ENCODE assay signal across 26 mouse cellular contexts in the genomic region with DNA sequence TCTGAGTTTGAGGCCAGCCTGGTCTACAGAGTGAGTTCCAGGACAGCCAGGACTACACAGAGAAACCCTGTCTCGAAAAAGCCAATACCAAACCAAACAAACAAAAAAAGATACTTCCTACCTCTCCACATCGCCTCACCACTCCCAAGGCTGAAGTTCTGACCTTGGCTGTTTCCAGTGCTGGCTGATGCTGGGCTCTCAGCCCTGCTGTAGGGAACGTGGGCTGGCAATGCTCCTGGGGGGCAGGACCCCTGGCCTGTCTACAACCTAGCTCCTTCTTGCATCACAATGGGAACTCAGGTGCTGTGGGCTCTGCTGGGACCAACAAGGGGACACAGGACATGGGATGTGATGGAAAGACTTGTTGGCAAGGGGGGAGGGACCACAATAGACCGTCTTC. TPM values are rescaled to one million over a fixed set of nuclear protein-coding genes. Genes with fewer than 3 reads are reported as not detected.
DNase-seq lines count a peak whose midpoint lies in the region; ATAC-seq and TF ChIP-seq lines count a peak whose summit lies in the region.
"Had no signal": no experiment of that assay in that cellular context is flagged by ENCODE, and none has a peak within 500 bp of the region (broad histone marks: within the 10 kb centered on the region; RNA-seq: fewer than 3 reads in every experiment).

No protein-coding gene starts in this region.

- H3K27me3 ChIP-seq in kidney, embryonic 16.5 days (ENCODE audit: insufficient read depth, low read length): no peaks in the 10 kb centered on the region
- no peaks in the 10 kb centered on the region for H3K27me3 ChIP-seq in testis, adult 2 months (ENCODE audit: control insufficient read depth, insufficient read depth, low read length)
- H3K27me3 ChIP-seq: embryonic facial prominence, embryonic 13.5 days; forebrain, embryonic 13.5 days; kidney, embryonic 15.5 days; midbrain, embryonic 15.5 days had no signal

- H3K36me3 ChIP-seq in kidney, embryonic 16.5 days (ENCODE audit: insufficient read depth, low read length): peaks cover 6% of the 10 kb centered on the region; the same call in 1 of the 2 replicates
- H3K36me3 ChIP-seq in testis, adult 2 months (ENCODE audit: control insufficient read depth, insufficient read depth, low read length): no peaks in the 10 kb centered on the region
- H3K36me3 ChIP-seq: G1E; midbrain, embryonic 15.5 days had no signal

- H3K4me3 ChIP-seq in kidney, embryonic 16.5 days (ENCODE audit: low read length): no peak overlapping the region
- H3K4me3 ChIP-seq in testis, adult 2 months (ENCODE audit: control insufficient read depth, low read depth, low read length): peak overlapping the region; percentile 75
- H3K4me3 ChIP-seq: embryonic facial prominence, embryonic 13.5 days; erythroblast, embryonic 14.5 days; forebrain, embryonic 13.5 days; kidney, embryonic 15.5 days; layer of hippocampus, adult 2 months; left cerebral cortex, adult 2 months; liver, embryonic 12.5 days; midbrain, embryonic 15.5 days; myocyte had no signal

- no peak overlapping the region for H3K9ac ChIP-seq in kidney, embryonic 16.5 days (replicated peaks; ENCODE audit: low read length)
- H3K9ac ChIP-seq: embryonic facial prominence, embryonic 13.5 days; forebrain, embryonic 13.5 days; hindbrain, embryonic 14.5 days; kidney, embryonic 15.5 days; liver, embryonic 12.5 days; liver, postnatal 0 days; midbrain, embryonic 15.5 days had no signal

- no peaks in the 10 kb centered on the region for H3K4me1 ChIP-seq in kidney, embryonic 16.5 days (ENCODE audit: insufficient read depth, low read length)
- no peaks in the 10 kb centered on the region for H3K4me1 ChIP-seq in testis, adult 2 months (ENCODE audit: control insufficient read depth, insufficient read depth, low read length)
- H3K4me1 ChIP-seq: embryonic facial prominence, embryonic 13.5 days; forebrain, embryonic 13.5 days; kidney, embryonic 15.5 days; liver, embryonic 12.5 days; midbrain, embryonic 15.5 days had no signal

- WGBS in kidney, embryonic 16.5 days: 87% methylated on average over 4 of the region's 4 CpGs

- TF ChIP-seq CTCF in testis, adult 2 months (IDR thresholded peaks at IDR 0.05; ENCODE audit: control insufficient read depth, insufficient read depth, insufficient replicate concordance, low read depth, low read length): no peak

- intact Hi-C loops in left cerebral cortex, postnatal 4 days (cut with DNase I): no loop called here

- no peak; the same call in 1 of the 2 replicates for TF ChIP-seq POLR2A in testis, adult 2 months (IDR thresholded peaks at IDR 0.05; ENCODE audit: control insufficient read depth, low read depth, low read length)

- peak; percentile 59 for DNase-seq in adrenal gland, adult 2 months
- DNase-seq in adrenal gland, adult 18-20 months (ENCODE audit: low spot score in 2 of 2): no peak
- DNase-seq in kidney, adult 8-10 months: no peak
- no peak for DNase-seq in testis, postnatal 10 days (ENCODE audit: low spot score)
- DNase-seq in left cerebral cortex, postnatal 4 days: no peak
- DNase-seq: cerebellum, adult 18-20 months; gastrocnemius, postnatal 10 days; heart, adult 11 months; kidney, adult 11 months; liver, postnatal 0 days had no signal

- H3K9me3 ChIP-seq in kidney, embryonic 16.5 days (ENCODE audit: low read length): no peaks in the 10 kb centered on the region
- H3K9me3 ChIP-seq: embryonic facial prominence, embryonic 13.5 days; forebrain, embryonic 13.5 days; G1E; kidney, embryonic 15.5 days; liver, embryonic 12.5 days; midbrain, embryonic 15.5 days had no signal

- H3K4me2 ChIP-seq in kidney, embryonic 16.5 days (replicated peaks; ENCODE audit: low read depth, low read length): no peak overlapping the region
- H3K4me2 ChIP-seq: embryonic facial prominence, embryonic 13.5 days; forebrain, embryonic 13.5 days; heart, embryonic 11.5 days; hindbrain, embryonic 14.5 days; kidney, embryonic 15.5 days; liver, embryonic 12.5 days; midbrain, embryonic 15.5 days had no signal

- 0 out of 2 replicates have a peak, but pooled peaks have one; percentile 15 for ATAC-seq in kidney, embryonic 16.5 days (ENCODE audit: low FRiP score, low TSS enrichment)
- ATAC-seq: inflammation-experienced regulatory T-cells, adult 6 months; liver, postnatal 0 days had no signal

- H3K27ac ChIP-seq in kidney, embryonic 16.5 days (ENCODE audit: low read length): no peak overlapping the region
- H3K27ac ChIP-seq in testis, adult 2 months (ENCODE audit: control insufficient read depth, insufficient read depth, low read depth, low read length): 0 out of 2 replicates have a peak overlapping the region, but pooled peaks have one; percentile 48
- H3K27ac ChIP-seq: embryonic facial prominence, embryonic 13.5 days; forebrain, embryonic 13.5 days; hindbrain, embryonic 14.5 days; kidney, embryonic 15.5 days; layer of hippocampus, adult 2 months; left cerebral cortex, adult 2 months; liver, embryonic 12.5 days; midbrain, embryonic 15.5 days had no signal

RNA-seq across cellular contexts. Expression of gene Katnb1, which starts 32.1 kb away (rescaled TPM):
- 10 to 100 TPM; 11.0 to 17.7 TPM for total RNA-seq in adrenal gland, adult 2 months (2021)
- polyA plus RNA-seq in adrenal gland, adult 2 months (2012; rRNA removed): 18.9 and 19.1 TPM in 2 replicates
- 10 to 100 TPM; 11.3 to 15.3 TPM for total RNA-seq in adrenal gland, adult 18-20 months (2021)
- polyA plus RNA-seq in kidney, embryonic 16.5 days (2015; fragmentation: Nextera tagmentation; extraction: Ambion mirVana): 29.5 and 33.2 TPM in 2 replicates
- polyA plus RNA-seq in testis, adult 2 months (2012; rRNA removed): 180 and 199 TPM in 2 replicates
- 10 to 100 TPM; 49.9 to 52.4 TPM for total RNA-seq in left cerebral cortex, postnatal 4 days (2021)

RNA-seq across cellular contexts. Expression of gene Drc7, which starts 58.2 kb away (rescaled TPM):
- not detected for total RNA-seq in adrenal gland, adult 2 months (2021)
- polyA plus RNA-seq in adrenal gland, adult 2 months (2012; rRNA removed): not detected in 2 replicates
- total RNA-seq in adrenal gland, adult 18-20 months (2021): not detected
- 0.05 TPM in 1 of 2 replicates, not detected in the other for polyA plus RNA-seq in kidney, embryonic 16.5 days (2015; fragmentation: Nextera tagmentation; extraction: Ambion mirVana)
- 82.6 and 87.3 TPM in 2 replicates for polyA plus RNA-seq in testis, adult 2 months (2012; rRNA removed)
- 1 to 10 TPM; 2.7 to 3.0 TPM for total RNA-seq in left cerebral cortex, postnatal 4 days (2021)
- total RNA-seq: gastrocnemius, postnatal 10 days; heart, postnatal 4 days had no signal
- polyA plus RNA-seq: erythroblast, embryonic 14.5 days; G1E; heart, embryonic 11.5 days; inflammation-experienced regulatory T-cells, adult 6 months; kidney, embryonic 15.5 days had no signal
